Mouse (Mus musculus) hindbrain, postnatal 0 days (tissue): ENCODE results near the gene Prrx1. TPM values are rescaled to one million over a fixed set of nuclear protein-coding genes. Genes with fewer than 3 reads are reported as not detected.
A peak's percentile ranks its signal among the peaks of the same experiment; 100 is the strongest.

Experiments used
- ATAC-seq: fragments of 200-750 bp; cut with Nextera tagmentation; 2 replicates; pipeline ENCODE4 v1.8.0; 2017; ENCODE audit warnings: mild to moderate bottlenecking, moderate TSS enrichment, moderate library complexity
- DNase-seq: peaks from one replicate; pipeline ENCODE4 v3.0.0-alpha.2; 2015; ENCODE audit warnings: low spot score
- H3K27ac ChIP-seq: fragments of 300-500 bp; sonication (generic); 2 replicates; pipeline ENCODE4 v1.5.1; 2014; ENCODE audit warnings: mild to moderate bottlenecking
- H3K27me3 ChIP-seq: fragments of 300-500 bp; sonication (generic); 2 replicates; pipeline ENCODE4 v1.6.1; 2014; ENCODE audit warnings: low read length, mixed read lengths; ENCODE audit not compliant: insufficient read depth
- H3K36me3 ChIP-seq: fragments of 300-500 bp; sonication (generic); 2 replicates; pipeline ENCODE4 v1.6.1; 2014; ENCODE audit warnings: low read length, mixed read lengths; ENCODE audit not compliant: insufficient read depth
- H3K4me1 ChIP-seq: fragments of 300-500 bp; sonication (generic); 2 replicates; pipeline ENCODE4 v1.6.1; 2014; ENCODE audit warnings: antibody characterized with exemption, low read length, mixed read lengths; ENCODE audit not compliant: insufficient read depth
- H3K4me2 ChIP-seq: fragments of 300-500 bp; sonication (generic); 2 replicates; pipeline ENCODE4 v1.6.1; 2014; ENCODE audit warnings: low read depth, mild to moderate bottlenecking, low read length, moderate library complexity, mixed read lengths
- H3K4me3 ChIP-seq: fragments of 300-500 bp; sonication (generic); 2 replicates; pipeline ENCODE4 v1.5.1; 2014; ENCODE audit warnings: low read length
- H3K9ac ChIP-seq: fragments of 300-500 bp; sonication (generic); replicated peaks from 2 replicates; pipeline ENCODE4 v1.6.1; 2014; ENCODE audit warnings: mild to moderate bottlenecking, low read length, moderate library complexity, mixed read lengths
- H3K9me3 ChIP-seq: fragments of 300-500 bp; sonication (generic); 2 replicates; pipeline ENCODE4 v1.6.1; 2016; ENCODE audit warnings: low read length, mixed read lengths
- CTCF ChIP-seq: IDR thresholded peaks from 2 replicates; pipeline ENCODE4 v1.5.1; 2016; ENCODE audit warnings: antibody characterized with exemption, control low read depth, low read depth
- WGBS: fragments of 180-500 bp; shearing (Covaris S2); extraction: QIAGEN DNeasy Blood & Tissue Kit; methylation state at CpG from one replicate; pipeline ENCODE4 v1.1.7; 2014; 5-methylcytosine and 5-hydroxymethylcytosine counted together
- polyA plus RNA-seq: library from polyadenylated mRNA; unstranded; fragments of >200 nt; fragmentation: Nextera tagmentation; extraction: Ambion mirVana; gene quantifications from 2 replicates; pipeline ENCODE4 v1.2.1, GENCODE M21; 2015
- total RNA-seq: library from RNA; depleted of rRNA; stranded (reverse); fragments of >200 nt; gene quantifications from 2 replicates; pipeline ENCODE4 v1.2.3, GENCODE M21; 2014

Gene Prrx1
- total and polyA plus RNA-seq, 2 experiments from 2014 or later, result 4.8 to 4.9 TPM

DNA sequence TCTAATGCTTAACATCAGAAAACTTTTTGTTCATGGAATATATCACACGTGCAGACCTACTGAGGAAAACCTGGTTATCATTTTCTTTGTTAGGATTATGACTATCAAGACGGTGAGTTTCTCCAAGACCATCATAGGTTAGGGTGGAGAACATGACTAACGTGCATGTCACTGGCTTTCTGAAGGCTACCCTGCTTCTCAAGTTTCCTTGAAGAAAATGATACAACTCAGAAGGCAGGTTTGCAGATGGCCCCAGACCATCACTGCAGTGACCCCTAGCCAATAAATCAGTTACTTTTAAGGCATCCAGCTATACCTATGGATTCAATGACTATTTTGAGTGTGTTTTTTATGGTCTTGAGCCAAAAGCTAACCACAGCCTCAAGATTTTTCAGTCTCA, 38.6 kb downstream of the Prrx1 start:
- no peak for TF ChIP-seq CTCF

DNA sequence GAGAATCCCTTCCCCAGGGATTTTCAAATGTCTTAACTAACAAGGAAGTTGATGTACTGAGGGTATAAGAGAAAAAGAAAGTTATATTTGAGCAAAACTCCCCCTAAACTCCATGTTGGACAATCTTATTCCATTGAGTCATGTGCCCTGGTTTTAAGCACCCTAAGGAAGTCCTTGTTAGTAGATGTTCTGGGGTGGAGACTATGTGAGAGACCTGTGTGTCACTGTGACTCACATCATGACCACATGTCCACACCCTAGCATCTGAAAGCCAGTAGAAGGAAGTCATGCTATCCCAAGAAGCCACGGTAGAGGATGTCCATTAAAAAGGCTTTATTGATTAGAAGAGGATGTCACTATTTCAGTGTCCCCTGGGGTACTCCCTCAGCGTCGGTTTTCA, 40.4 kb downstream of the Prrx1 start:
- peaks cover 3% of the 10 kb centered on the region; the same call in 1 of the 2 replicates for H3K9me3 ChIP-seq
- WGBS, result 96% methylated on average over 3 of the region's 3 CpGs
- no peak overlapping the region for H3K4me3 ChIP-seq
- H3K4me2 ChIP-seq, result no peak overlapping the region
- no peaks in the 10 kb centered on the region for H3K36me3 ChIP-seq
- no peak overlapping the region for H3K9ac ChIP-seq
- ATAC-seq, result no peak
- no peaks in the 10 kb centered on the region for H3K4me1 ChIP-seq
- no peak overlapping the region for H3K27ac ChIP-seq
- no peak for DNase-seq
- H3K27me3 ChIP-seq, result no peaks in the 10 kb centered on the region
- no peak for TF ChIP-seq CTCF

More for the DNA sequence above, 38.6 kb downstream of the Prrx1 start:
- Histone ChIP-seq H3K27me3 (no peaks in the 10 kb centered on the region), H3K4me1 (no peaks in the 10 kb centered on the region), H3K4me3 (no peak overlapping the region), H3K4me2 (no peak overlapping the region), H3K27ac (no peak overlapping the region), H3K9ac (no peak overlapping the region), H3K9me3 (peaks cover 3% of the 10 kb centered on the region; the same call in 1 of the 2 replicates), H3K36me3 (no peaks in the 10 kb centered on the region)
- WGBS, result 91% methylated on average over 3 of the region's 3 CpGs
- no peak for DNase-seq
- ATAC-seq, result no peak

DNA sequence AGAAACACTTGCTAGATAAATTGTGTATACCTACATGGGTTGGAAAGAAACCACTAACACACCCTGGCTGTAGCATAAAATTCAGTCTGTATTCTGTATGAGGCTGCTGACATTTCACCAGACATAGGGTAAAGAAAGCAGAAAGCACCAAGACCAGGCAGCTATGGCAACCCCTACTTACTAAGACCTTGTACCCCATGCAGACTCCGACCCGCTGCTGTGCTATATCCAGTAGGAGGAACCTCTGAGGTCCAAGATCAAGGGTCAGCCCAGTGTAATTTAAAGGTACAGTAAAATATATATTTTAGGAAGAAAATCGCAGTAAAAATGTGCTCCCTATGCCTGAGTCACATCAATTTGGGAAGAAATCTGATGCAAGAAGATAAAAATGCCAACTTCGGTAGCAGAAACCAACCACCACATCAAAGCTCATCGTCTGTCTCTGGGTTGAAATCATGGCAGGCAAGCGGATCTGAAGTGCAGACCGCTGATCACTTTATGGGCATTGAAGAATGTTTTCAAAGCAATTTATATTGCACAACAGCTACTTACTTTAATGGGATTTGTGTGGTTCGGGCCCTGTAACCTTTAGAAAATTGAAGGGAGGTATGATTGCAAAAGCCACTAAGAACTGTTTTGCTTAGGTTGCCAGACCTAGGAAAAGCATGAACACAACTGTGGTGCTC, 46.5 kb downstream of the Prrx1 start:
- DNase-seq, result no peak
- WGBS, result 94% methylated on average over 8 of the region's 8 CpGs
- Histone ChIP-seq H3K9ac (no peak overlapping the region), H3K27ac (no peak overlapping the region), H3K36me3 (no peaks in the 10 kb centered on the region), H3K9me3 (peaks cover 3% of the 10 kb centered on the region; the same call in 1 of the 2 replicates), H3K27me3 (no peaks in the 10 kb centered on the region), H3K4me3 (no peak overlapping the region), H3K4me1 (no peaks in the 10 kb centered on the region), H3K4me2 (no peak overlapping the region)
- no peak for TF ChIP-seq CTCF
- no peak for ATAC-seq

- Histone ChIP-seq H3K4me2 (no peak overlapping the region), H3K36me3 (no peaks in the 10 kb centered on the region), H3K9ac (no peak overlapping the region), H3K4me1 (no peaks in the 10 kb centered on the region), H3K9me3 (no peaks in the 10 kb centered on the region), H3K27ac (no peak overlapping the region), H3K4me3 (no peak overlapping the region), H3K27me3 (no peaks in the 10 kb centered on the region)
- ATAC-seq (peak; percentile 68; the same call in 1 of the 2 replicates), DNase-seq (peak; percentile 64)
- WGBS, result 41% methylated on average over 2 of the region's 2 CpGs
- no peak for TF ChIP-seq CTCF
Observed at GRCm38 (mm10) chr1:163257298-163257697, 56.2 kb downstream of the Prrx1 start.

DNA sequence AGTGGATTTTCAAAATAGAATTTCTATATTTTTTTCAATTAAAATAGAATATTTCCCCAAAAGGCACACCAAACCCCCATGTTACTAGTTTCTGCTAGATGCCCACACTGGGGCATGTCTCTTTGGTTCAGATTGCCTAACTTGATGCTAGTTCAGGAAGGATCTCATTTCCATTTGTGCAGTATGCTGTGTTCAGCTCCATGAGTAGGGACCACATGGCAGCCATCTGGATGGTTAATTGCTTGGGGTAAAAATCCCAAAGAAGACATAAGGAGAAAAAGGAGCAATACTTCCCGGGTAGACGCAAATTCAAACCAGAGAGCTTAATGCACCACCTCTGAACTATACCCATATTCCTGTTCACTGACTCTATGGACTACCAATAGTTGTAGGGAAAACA, 57.6 kb downstream of the Prrx1 start:
- H3K36me3 ChIP-seq, result no peaks in the 10 kb centered on the region
- no peak overlapping the region for H3K27ac ChIP-seq
- no peaks in the 10 kb centered on the region for H3K9me3 ChIP-seq
- H3K4me2 ChIP-seq, result no peak overlapping the region
- no peak overlapping the region for H3K4me3 ChIP-seq
- WGBS, result 68% methylated on average over 2 of the region's 2 CpGs
- TF ChIP-seq CTCF, result no peak
- DNase-seq, result no peak
- no peaks in the 10 kb centered on the region for H3K4me1 ChIP-seq
- no peaks in the 10 kb centered on the region for H3K27me3 ChIP-seq
- no peak overlapping the region for H3K9ac ChIP-seq
- ATAC-seq, result no peak

- DNase-seq, result no peak
- Histone ChIP-seq H3K36me3 (no peaks in the 10 kb centered on the region), H3K27me3 (no peaks in the 10 kb centered on the region), H3K9me3 (no peaks in the 10 kb centered on the region), H3K4me3 (no peak overlapping the region), H3K4me2 (no peak overlapping the region), H3K4me1 (no peaks in the 10 kb centered on the region), H3K9ac (no peak overlapping the region), H3K27ac (no peak overlapping the region)
- ATAC-seq, result no peak
- 82% methylated on average over 4 of the region's 4 CpGs for WGBS
- no peak for TF ChIP-seq CTCF
Observed at GRCm38 (mm10) chr1:163252796-163253195, 60.7 kb downstream of the Prrx1 start.

GRCm38 (mm10) chr1:163252331-163252730, 61.2 kb downstream of the Prrx1 start:
- no peak for TF ChIP-seq CTCF
- Histone ChIP-seq H3K4me2 (no peak overlapping the region), H3K27ac (no peak overlapping the region), H3K9ac (no peak overlapping the region), H3K27me3 (no peaks in the 10 kb centered on the region), H3K9me3 (no peaks in the 10 kb centered on the region), H3K4me1 (no peaks in the 10 kb centered on the region), H3K4me3 (no peak overlapping the region), H3K36me3 (no peaks in the 10 kb centered on the region)
- ATAC-seq, result peak; percentile 47; the same call in 1 of the 2 replicates
- peak; percentile 42 for DNase-seq
- 41% methylated on average over 5 of the region's 5 CpGs for WGBS
